Mouse (Mus musculus) layer of hippocampus, postnatal 10 days (tissue): ENCODE results near the gene Dusp10. TPM values are rescaled to one million over a fixed set of nuclear protein-coding genes. Genes with fewer than 3 reads are reported as not detected.

Source experiments
- DNase-seq, 2 experiments: peaks; one replicate each; pipeline ENCODE4 v3.0.0; 2021; ENCODE audit warnings: low spot score in 2 of 2
- long read RNA-seq: library from polyadenylated mRNA; stranded (forward); transcript quantifications from one replicate; pipeline ENCODE4 v2.0.0, GENCODE M21; 2023
- total RNA-seq, 2 experiments: library from RNA; stranded (reverse); gene quantifications; 2 replicates each; pipeline ENCODE4 v1.2.3; 2021

Gene Dusp10
- 1 to 10 TPM; 2.9 to 3.2 TPM for total RNA-seq
- long read RNA-seq, partial matches to known transcripts, result 0 of 1 reads
- long read RNA-seq, other reads (novel, unspliced or antisense), result 1 of 1 reads

- DNase-seq, result no peak
These were observed at the start of gene Dusp10 for GRCm38 (mm10) chr1:184013106-184013505. TSS of gene Dusp10 (plus strand) at chr1:184013302.

- DNase-seq, result no peak
These were observed 47.8 kb upstream of the Dusp10 start for GRCm38 (mm10) chr1:183965341-183965740.

GRCm38 (mm10) chr1:183969265-183969664, 43.8 kb upstream of the Dusp10 start:
- DNase-seq, result no peak

GRCm38 (mm10) chr1:183979814-183980243, 33.3 kb upstream of the Dusp10 start:
- DNase-seq, result no peak

- DNase-seq, result peak; percentile 35 to 41
These were observed 31.0 kb upstream of the Dusp10 start for GRCm38 (mm10) chr1:183982108-183982507.

GRCm38 (mm10) chr1:183987711-183988245, 25.3 kb upstream of the Dusp10 start:
- no peak for DNase-seq

- no peak for DNase-seq
These were observed 21.2 kb upstream of the Dusp10 start for GRCm38 (mm10) chr1:183991921-183992320.

- no peak for DNase-seq
These were observed 15.9 kb upstream of the Dusp10 start for GRCm38 (mm10) chr1:183997207-183997606.

GRCm38 (mm10) chr1:184002470-184002869, 10.6 kb upstream of the Dusp10 start:
- peak; percentile 14 to 29 for DNase-seq

- no peak for DNase-seq
These were observed 8.8 kb upstream of the Dusp10 start for GRCm38 (mm10) chr1:184004311-184004710.

- DNase-seq, result no peak
These were observed 7.6 kb upstream of the Dusp10 start for GRCm38 (mm10) chr1:184005315-184006058.

GRCm38 (mm10) chr1:184006086-184006485, 7.0 kb upstream of the Dusp10 start:
- DNase-seq, result no peak

GRCm38 (mm10) chr1:184011311-184011710, 1.8 kb upstream of the Dusp10 start:
- DNase-seq, result no peak

- no peak for DNase-seq
These were observed 989 bp downstream of the Dusp10 start for GRCm38 (mm10) chr1:184014091-184014490.

- no peak for DNase-seq
These were observed 3.1 kb downstream of the Dusp10 start for GRCm38 (mm10) chr1:184015995-184016730.

GRCm38 (mm10) chr1:184017606-184018005, 4.5 kb downstream of the Dusp10 start:
- DNase-seq, result no peak

GRCm38 (mm10) chr1:184019042-184019721, 6.1 kb downstream of the Dusp10 start:
- no peak for DNase-seq

GRCm38 (mm10) chr1:184019722-184020107, 6.6 kb downstream of the Dusp10 start:
- no peak for DNase-seq

- no peak for DNase-seq
These were observed 10.9 kb downstream of the Dusp10 start for GRCm38 (mm10) chr1:184023971-184024370.

- DNase-seq, result no peak
These were observed 11.5 kb downstream of the Dusp10 start for GRCm38 (mm10) chr1:184024631-184025030.

GRCm38 (mm10) chr1:184025079-184025478, 12.0 kb downstream of the Dusp10 start:
- DNase-seq, result no peak
